7 mouse cellular contexts compared by ENCODE assay signal in the genomic region with DNA sequence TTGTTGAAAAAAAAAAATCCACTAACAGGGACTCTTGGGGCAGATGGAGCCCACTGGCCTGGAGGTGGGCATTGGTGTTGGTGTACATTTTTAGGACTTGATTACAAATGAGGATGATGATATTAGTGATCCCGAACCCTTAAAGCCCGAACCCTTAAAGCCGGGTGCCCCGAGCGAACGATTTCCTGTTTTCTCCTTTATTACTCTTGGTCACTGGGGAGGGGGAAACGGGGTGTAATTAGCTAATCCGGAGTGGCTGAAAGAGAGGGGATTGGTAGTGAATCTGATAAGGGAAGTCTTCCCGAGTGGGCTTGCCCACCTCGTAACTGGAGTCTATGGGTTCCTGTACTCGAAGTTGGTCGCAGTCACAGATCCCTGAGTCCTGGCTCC. TPM values are rescaled to one million over a fixed set of nuclear protein-coding genes. Genes with fewer than 3 reads are reported as not detected.
DNase-seq lines count a peak whose midpoint lies in the region; ATAC-seq and TF ChIP-seq lines count a peak whose summit lies in the region.

No protein-coding gene starts in this region.

- peak overlapping the region; percentile 100 for H3K9ac ChIP-seq in heart, postnatal 0 days (replicated peaks; ENCODE audit: low read depth, low read length)
- H3K9ac ChIP-seq in neural tube, embryonic 11.5 days (ENCODE audit: low read length): peak overlapping the region; percentile 99

- under 1% methylated on average over 12 of the region's 12 CpGs for WGBS in heart, postnatal 0 days
- under 1% methylated on average over 12 of the region's 12 CpGs for WGBS in neural tube, embryonic 11.5 days

- no peaks in the 10 kb centered on the region for H3K27me3 ChIP-seq in testis, adult 2 months (ENCODE audit: control insufficient read depth, insufficient read depth, low read length)
- H3K27me3 ChIP-seq in heart, postnatal 0 days (ENCODE audit: control insufficient read depth, insufficient read depth, low read length): no peaks in the 10 kb centered on the region
- H3K27me3 ChIP-seq in neural tube, embryonic 11.5 days (ENCODE audit: control insufficient read depth, insufficient read depth, low read length): no peaks in the 10 kb centered on the region

- peak overlapping the region; percentile 99 for H3K27ac ChIP-seq in testis, adult 2 months (ENCODE audit: control insufficient read depth, insufficient read depth, low read depth, low read length)
- peak overlapping the region; percentile 100 for H3K27ac ChIP-seq in heart, postnatal 0 days (ENCODE audit: low read depth)
- H3K27ac ChIP-seq in neural tube, embryonic 11.5 days (ENCODE audit: low read depth, low read length): peak overlapping the region; percentile 99

- TF ChIP-seq EP300 in heart, postnatal 0 days (IDR thresholded peaks at IDR 0.05; ENCODE audit: low read depth): no peak

- peaks cover 7% of the 10 kb centered on the region for H3K4me1 ChIP-seq in testis, adult 2 months (ENCODE audit: control insufficient read depth, insufficient read depth, low read length)
- H3K4me1 ChIP-seq in heart, postnatal 0 days (ENCODE audit: control insufficient read depth, insufficient read depth): peaks cover 23% of the 10 kb centered on the region
- H3K4me1 ChIP-seq in neural tube, embryonic 11.5 days (ENCODE audit: control insufficient read depth, insufficient read depth, low read length): peaks cover 9% of the 10 kb centered on the region; the same call in 1 of the 2 replicates

- peak overlapping the region; percentile 100 for H3K4me3 ChIP-seq in testis, adult 2 months (ENCODE audit: control insufficient read depth, low read depth, low read length)
- peak overlapping the region; percentile 100 for H3K4me3 ChIP-seq in heart, postnatal 0 days (ENCODE audit: low read depth, low read length)
- peak overlapping the region; percentile 99 for H3K4me3 ChIP-seq in neural tube, embryonic 11.5 days (ENCODE audit: low read depth, low read length)

- no peaks in the 10 kb centered on the region for H3K9me3 ChIP-seq in heart, postnatal 0 days (replicated peaks; ENCODE audit: control insufficient read depth, low read length)
- no peaks in the 10 kb centered on the region for H3K9me3 ChIP-seq in neural tube, embryonic 11.5 days (ENCODE audit: control insufficient read depth, low read length)

- TF ChIP-seq POLR2A in testis, adult 2 months (IDR thresholded peaks at IDR 0.05; ENCODE audit: control insufficient read depth, low read depth, low read length): no peak

- DNase-seq in testis, postnatal 14 days (ENCODE audit: low spot score): no peak
- peak; percentile 26 for DNase-seq in cerebellum, adult 9-11 months
- DNase-seq in heart, postnatal 0 days (ENCODE audit: low spot score): no peak
- peak; percentile 18 for DNase-seq in liver
- DNase-seq in neural tube, embryonic 11.5 days (ENCODE audit: low spot score): peak; percentile 30
- DNase-seq in gastrocnemius, postnatal 14 days: no peak

- no peaks in the 10 kb centered on the region for H3K36me3 ChIP-seq in testis, adult 2 months (ENCODE audit: control insufficient read depth, insufficient read depth, low read length)
- no peaks in the 10 kb centered on the region for H3K36me3 ChIP-seq in heart, postnatal 0 days (replicated peaks; ENCODE audit: control insufficient read depth, insufficient read depth, low read length)
- no peaks in the 10 kb centered on the region for H3K36me3 ChIP-seq in neural tube, embryonic 11.5 days (ENCODE audit: control insufficient read depth, insufficient read depth, low read length)

- TF ChIP-seq CTCF in testis, adult 2 months (IDR thresholded peaks at IDR 0.05; ENCODE audit: control insufficient read depth, insufficient read depth, insufficient replicate concordance, low read depth, low read length): no peak
- TF ChIP-seq CTCF in heart, postnatal 0 days (IDR thresholded peaks at IDR 0.05; ENCODE audit: low read depth): no peak

- peak overlapping the region; percentile 62 for H3K4me2 ChIP-seq in heart, postnatal 0 days (ENCODE audit: low read depth, low read length)
- peak overlapping the region; percentile 60 for H3K4me2 ChIP-seq in neural tube, embryonic 11.5 days (ENCODE audit: low read depth)

- intact Hi-C loops in gastrocnemius, postnatal 14 days (cut with DNase I; ENCODE audit: low total_unique reads): no loop called here

- ATAC-seq in heart, postnatal 0 days (ENCODE audit: insufficient read depth, low read depth): no peak
- no peak for ATAC-seq in neural tube, embryonic 11.5 days (ENCODE audit: insufficient read depth, low FRiP score, low TSS enrichment)

RNA-seq across cellular contexts. Expression of gene Ppp1r12a, which starts 1.0 kb away (rescaled TPM):
- polyA plus RNA-seq in testis, adult 2 months (2012; rRNA removed): 13.7 and 15.2 TPM in 2 replicates
- 87.8 and 92.5 TPM in 2 replicates for total RNA-seq in heart, postnatal 0 days (2014; rRNA removed; ENCODE audit: low replicate concordance)
- polyA plus RNA-seq in heart, postnatal 0 days (2015; fragmentation: Nextera tagmentation; extraction: Ambion mirVana): 68.0 and 78.1 TPM in 2 replicates
- polyA plus RNA-seq in neural tube, embryonic 11.5 days (2014; fragmentation: Nextera tagmentation; extraction: Ambion mirVana): 79.4 and 90.8 TPM in 2 replicates
- total RNA-seq in gastrocnemius, postnatal 14 days (2021): 10 to 100 TPM; 34.2 to 35.4 TPM

Comparison
In these comparisons a context has a peak if more than half of its experiments do, and no peak if none do; other contexts are left out.
1. DNase-seq: peak in cerebellum, adult 9-11 months (single experiment), liver (single experiment) and neural tube, embryonic 11.5 days (single experiment); none in testis, postnatal 14 days (single experiment), heart, postnatal 0 days (single experiment) and gastrocnemius, postnatal 14 days (single experiment).
2. Peak in every context shown above with its lines, with median percentiles within 50 percentile points of each other: H3K27ac ChIP-seq and H3K4me3 ChIP-seq.